Mouse (Mus musculus): ENCODE results near the gene Cul7. TPM values are rescaled to one million over a fixed set of nuclear protein-coding genes. Genes with fewer than 3 reads are reported as not detected.
A peak's percentile ranks its signal among the peaks of the same experiment; 100 is the strongest.

The Cul7 gene
- polyA plus RNA-seq, 1 experiment from 2014 or later = 34.9 TPM

GRCm38 (mm10) chr17:46622269-46622668 is 27.9 kb upstream of the Cul7 start:
- H3K4me3 ChIP-seq (ENCODE audit: low read depth, low read length) = no peak overlapping the region
- no peak overlapping the region for H3K27ac ChIP-seq (ENCODE audit: low read depth, low read length)
- H3K9me3 ChIP-seq (ENCODE audit: control insufficient read depth, low read length) = no peaks in the 10 kb centered on the region
- WGBS = 86% methylated on average over 11 of the region's 11 CpGs
- H3K4me1 ChIP-seq (replicated peaks; ENCODE audit: control insufficient read depth, insufficient read depth, low read length) = peaks cover 40% of the 10 kb centered on the region
- DNase-seq (ENCODE audit: low spot score) = no peak
- ATAC-seq (replicated peaks; ENCODE audit: low FRiP score) = no peak
- H3K9ac ChIP-seq (ENCODE audit: low read length) = no peak overlapping the region
- H3K4me2 ChIP-seq (ENCODE audit: low read depth, low read length, severe bottlenecking) = no peak overlapping the region
- H3K36me3 ChIP-seq (ENCODE audit: control insufficient read depth, insufficient read depth, low read length) = no peaks in the 10 kb centered on the region
- H3K27me3 ChIP-seq (ENCODE audit: control insufficient read depth, insufficient read depth, low read length) = no peaks in the 10 kb centered on the region

GRCm38 (mm10) chr17:46623819-46624557 is 26.1 kb upstream of the Cul7 start:
- WGBS = 35% methylated on average over 10 of the region's 10 CpGs
- H3K9me3 ChIP-seq (ENCODE audit: control insufficient read depth, low read length) = no peaks in the 10 kb centered on the region
- no peak overlapping the region for H3K4me2 ChIP-seq (ENCODE audit: low read depth, low read length, severe bottlenecking)
- H3K4me3 ChIP-seq (ENCODE audit: low read depth, low read length) = no peak overlapping the region
- H3K4me1 ChIP-seq (replicated peaks; ENCODE audit: control insufficient read depth, insufficient read depth, low read length) = peaks cover 26% of the 10 kb centered on the region
- no peaks in the 10 kb centered on the region for H3K36me3 ChIP-seq (ENCODE audit: control insufficient read depth, insufficient read depth, low read length)
- H3K9ac ChIP-seq (ENCODE audit: low read length) = no peak overlapping the region
- no peak for DNase-seq (ENCODE audit: low spot score)
- no peak overlapping the region for H3K27ac ChIP-seq (ENCODE audit: low read depth, low read length)
- H3K27me3 ChIP-seq (ENCODE audit: control insufficient read depth, insufficient read depth, low read length) = no peaks in the 10 kb centered on the region
- ATAC-seq (replicated peaks; ENCODE audit: low FRiP score) = no peak

GRCm38 (mm10) chr17:46624598-46624997 is 25.5 kb upstream of the Cul7 start:
- DNase-seq (ENCODE audit: low spot score) = no peak
- Histone ChIP-seq H3K36me3 (ENCODE audit: control insufficient read depth, insufficient read depth, low read length) (no peaks in the 10 kb centered on the region), H3K27me3 (ENCODE audit: control insufficient read depth, insufficient read depth, low read length) (no peaks in the 10 kb centered on the region), H3K4me1 (replicated peaks; ENCODE audit: control insufficient read depth, insufficient read depth, low read length) (peaks cover 21% of the 10 kb centered on the region; the same call in 1 of the 2 replicates), H3K4me2 (ENCODE audit: low read depth, low read length, severe bottlenecking) (no peak overlapping the region), H3K4me3 (ENCODE audit: low read depth, low read length) (no peak overlapping the region), H3K9ac (ENCODE audit: low read length) (no peak overlapping the region), H3K9me3 (ENCODE audit: control insufficient read depth, low read length) (no peaks in the 10 kb centered on the region), H3K27ac (ENCODE audit: low read depth, low read length) (no peak overlapping the region)
- ATAC-seq (replicated peaks; ENCODE audit: low FRiP score) = no peak
- 72% methylated on average over 12 of the region's 12 CpGs for WGBS

GRCm38 (mm10) chr17:46627409-46627808 is 22.7 kb upstream of the Cul7 start:
- Histone ChIP-seq H3K4me2 (ENCODE audit: low read depth, low read length, severe bottlenecking) (peak overlapping the region; percentile 75), H3K27ac (ENCODE audit: low read depth, low read length) (no peak overlapping the region), H3K9me3 (ENCODE audit: control insufficient read depth, low read length) (no peaks in the 10 kb centered on the region), H3K9ac (ENCODE audit: low read length) (no peak overlapping the region), H3K4me1 (replicated peaks; ENCODE audit: control insufficient read depth, insufficient read depth, low read length) (peaks cover 17% of the 10 kb centered on the region), H3K27me3 (ENCODE audit: control insufficient read depth, insufficient read depth, low read length) (no peaks in the 10 kb centered on the region), H3K4me3 (ENCODE audit: low read depth, low read length) (peak overlapping the region; percentile 91), H3K36me3 (ENCODE audit: control insufficient read depth, insufficient read depth, low read length) (no peaks in the 10 kb centered on the region)
- 70% methylated on average over 6 of the region's 6 CpGs for WGBS
- ATAC-seq (replicated peaks; ENCODE audit: low FRiP score) (no peak), DNase-seq (ENCODE audit: low spot score) (no peak)

GRCm38 (mm10) chr17:46628471-46628790 is 21.7 kb upstream of the Cul7 start:
- ATAC-seq (replicated peaks; ENCODE audit: low FRiP score) = peak; percentile 4; the same call in 1 of the 2 replicates
- H3K4me1 ChIP-seq (replicated peaks; ENCODE audit: control insufficient read depth, insufficient read depth, low read length) = peaks cover 17% of the 10 kb centered on the region
- peak overlapping the region; percentile 75 for H3K4me2 ChIP-seq (ENCODE audit: low read depth, low read length, severe bottlenecking)

GRCm38 (mm10) chr17:46628791-46629684 is 21.1 kb upstream of the Cul7 start, which contains the start of gene Ptk7:
Ptk7 (minus strand) TSS chr17:46629504.
- Histone ChIP-seq H3K9ac (ENCODE audit: low read length) (peak within 1 kb of the TSS; percentile 94), H3K4me3 (ENCODE audit: low read depth, low read length) (peak within 1 kb of the TSS; percentile 91), H3K27me3 (ENCODE audit: control insufficient read depth, insufficient read depth, low read length) (no peaks in the 10 kb centered on the region), H3K9me3 (ENCODE audit: control insufficient read depth, low read length) (no peaks in the 10 kb centered on the region), H3K27ac (ENCODE audit: low read depth, low read length) (peak within 1 kb of the TSS; percentile 72), H3K4me1 (replicated peaks; ENCODE audit: control insufficient read depth, insufficient read depth, low read length) (peaks cover 17% of the 10 kb centered on the region), H3K4me2 (ENCODE audit: low read depth, low read length, severe bottlenecking) (peak within 1 kb of the TSS; percentile 75), H3K36me3 (ENCODE audit: control insufficient read depth, insufficient read depth, low read length) (no peaks in the 10 kb centered on the region)
- under 1% methylated on average over 82 of the region's 90 CpGs for WGBS
- peak; percentile 98 for DNase-seq (ENCODE audit: low spot score)
- peak; percentile 84 for ATAC-seq (replicated peaks; ENCODE audit: low FRiP score)

More at GRCm38 (mm10) chr17:46628471-46628790, 21.7 kb upstream of the Cul7 start:
- 0 out of 2 replicates have a peak overlapping the region, but pooled peaks have one; percentile 72 for H3K27ac ChIP-seq (ENCODE audit: low read depth, low read length)
- peak overlapping the region; percentile 91 for H3K4me3 ChIP-seq (ENCODE audit: low read depth, low read length)
- no peaks in the 10 kb centered on the region for H3K36me3 ChIP-seq (ENCODE audit: control insufficient read depth, insufficient read depth, low read length)
- peak overlapping the region; percentile 94 for H3K9ac ChIP-seq (ENCODE audit: low read length)
- DNase-seq (ENCODE audit: low spot score) = peak; percentile 72
- 1% methylated on average over 13 of the region's 13 CpGs for WGBS
- H3K27me3 ChIP-seq (ENCODE audit: control insufficient read depth, insufficient read depth, low read length) = no peaks in the 10 kb centered on the region
- no peaks in the 10 kb centered on the region for H3K9me3 ChIP-seq (ENCODE audit: control insufficient read depth, low read length)

- H3K4me1 ChIP-seq (replicated peaks; ENCODE audit: control insufficient read depth, insufficient read depth, low read length) = peaks cover 12% of the 10 kb centered on the region
- peak overlapping the region; percentile 94; the same call in 1 of the 2 replicates for H3K9ac ChIP-seq (ENCODE audit: low read length)
- H3K27me3 ChIP-seq (ENCODE audit: control insufficient read depth, insufficient read depth, low read length) = no peaks in the 10 kb centered on the region
- 12% methylated on average over 12 of the region's 12 CpGs for WGBS
- no peaks in the 10 kb centered on the region for H3K9me3 ChIP-seq (ENCODE audit: control insufficient read depth, low read length)
- ATAC-seq (replicated peaks; ENCODE audit: low FRiP score) (peak; percentile 64), DNase-seq (ENCODE audit: low spot score) (peak; percentile 83)
- H3K36me3 ChIP-seq (ENCODE audit: control insufficient read depth, insufficient read depth, low read length) = no peaks in the 10 kb centered on the region
- peak overlapping the region; percentile 75 for H3K4me2 ChIP-seq (ENCODE audit: low read depth, low read length, severe bottlenecking)
- H3K4me3 ChIP-seq (ENCODE audit: low read depth, low read length) = peak overlapping the region; percentile 91
- H3K27ac ChIP-seq (ENCODE audit: low read depth, low read length) = peak overlapping the region; percentile 72
Measured at GRCm38 (mm10) chr17:46629685-46630441, 20.3 kb upstream of the Cul7 start.

- ATAC-seq (replicated peaks; ENCODE audit: low FRiP score) (no peak), DNase-seq (ENCODE audit: low spot score) (no peak)
- H3K27ac ChIP-seq (ENCODE audit: low read depth, low read length) = no peak overlapping the region
- H3K4me2 ChIP-seq (ENCODE audit: low read depth, low read length, severe bottlenecking) = no peak overlapping the region
- H3K9ac ChIP-seq (ENCODE audit: low read length) = no peak overlapping the region
- H3K36me3 ChIP-seq (ENCODE audit: control insufficient read depth, insufficient read depth, low read length) = no peaks in the 10 kb centered on the region
- H3K27me3 ChIP-seq (ENCODE audit: control insufficient read depth, insufficient read depth, low read length) = no peaks in the 10 kb centered on the region
- H3K4me1 ChIP-seq (replicated peaks; ENCODE audit: control insufficient read depth, insufficient read depth, low read length) = no peaks in the 10 kb centered on the region
- WGBS = 27% methylated on average over 15 of the region's 15 CpGs
- no peaks in the 10 kb centered on the region for H3K9me3 ChIP-seq (ENCODE audit: control insufficient read depth, low read length)
- H3K4me3 ChIP-seq (ENCODE audit: low read depth, low read length) = no peak overlapping the region
Measured at GRCm38 (mm10) chr17:46636831-46637523, 13.2 kb upstream of the Cul7 start.
